Comparison of ENCODE assay signal across 7 mouse cellular contexts in the genomic region with DNA sequence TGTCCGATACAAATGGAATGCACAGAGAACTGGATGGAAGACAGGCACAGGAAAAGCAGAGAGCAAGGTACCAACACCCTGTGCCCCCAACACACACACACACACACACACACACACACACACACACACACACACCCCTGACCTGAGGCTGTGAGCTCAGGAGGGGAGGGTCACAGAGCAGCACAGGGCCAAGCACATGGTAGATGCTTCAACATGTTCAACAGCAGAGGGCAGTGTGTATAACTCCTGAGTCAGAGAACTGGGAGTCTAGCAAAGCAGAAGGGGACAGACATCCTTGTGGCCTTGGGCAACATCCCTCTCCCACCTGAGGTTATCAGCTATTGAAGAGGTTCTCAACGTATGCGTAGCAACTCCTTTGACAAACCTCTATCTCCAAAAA. TPM values are rescaled to one million over a fixed set of nuclear protein-coding genes. Genes with fewer than 3 reads are reported as not detected.
DNase-seq lines count a peak whose midpoint lies in the region; ATAC-seq and TF ChIP-seq lines count a peak whose summit lies in the region.

No protein-coding gene starts in this region.

- DNase-seq in left cerebral cortex, adult 2 months (ENCODE audit: extremely low spot score in 1 of 2, low spot score in 2 of 2) = peak in 1 of 2 experiments; percentile 14
- no peak for DNase-seq in left cerebral cortex, adult 8-10 months (ENCODE audit: low spot score in 2 of 2)
- no peak for DNase-seq in liver, postnatal 0 days
- peak; percentile 31 for DNase-seq in splenic B cell, adult 2 months (ENCODE audit: low read depth, low spot score)
- no peak for DNase-seq in right cerebral cortex, postnatal 36 days (ENCODE audit: low spot score in 2 of 2)

- intact Hi-C loops in left cerebral cortex, adult 2 months (cut with DNase I) = no loop called here

- H3K27ac ChIP-seq in left cerebral cortex, adult 2 months = no peak overlapping the region
- H3K27ac ChIP-seq in bone marrow, adult 2 months (ENCODE audit: control insufficient read depth, insufficient read depth, low read depth, low read length, poor library complexity) = no peak overlapping the region
- H3K27ac ChIP-seq in liver, postnatal 0 days (ENCODE audit: low read depth) = no peak overlapping the region

- no peaks in the 10 kb centered on the region for H3K9me3 ChIP-seq in liver, postnatal 0 days (ENCODE audit: low read length)

- H3K27me3 ChIP-seq in liver, postnatal 0 days (ENCODE audit: insufficient read depth, low read length) = no peaks in the 10 kb centered on the region
- H3K27me3 ChIP-seq in splenic B cell, adult 2 months (ENCODE audit: control insufficient read depth, insufficient read depth, low read length, poor library complexity, severe bottlenecking) = no peaks in the 10 kb centered on the region

- TF ChIP-seq POLR2A in bone marrow, adult 2 months (IDR thresholded peaks at IDR 0.05; ENCODE audit: borderline replicate concordance, control insufficient read depth, low read depth, low read length) = no peak

- WGBS in bone marrow, adult 2 months = 73% methylated on average over 3 of the region's 3 CpGs
- WGBS in liver, postnatal 0 days (ENCODE audit: insufficient replicate concordance) = 69% methylated on average over 3 of the region's 3 CpGs

- no peak for TF ChIP-seq EP300 in liver, postnatal 0 days (IDR thresholded peaks at IDR 0.05; ENCODE audit: low read depth)

- TF ChIP-seq CTCF in left cerebral cortex, adult 2 months (IDR thresholded peaks at IDR 0.05) = peak; percentile 61
- TF ChIP-seq CTCF in bone marrow, adult 2 months (IDR thresholded peaks at IDR 0.05; ENCODE audit: control insufficient read depth, insufficient read depth, low read length) = peak; percentile 31; the same call in 1 of the 2 replicates
- peak; percentile 72 for TF ChIP-seq CTCF in liver, postnatal 0 days (IDR thresholded peaks at IDR 0.05; ENCODE audit: low read depth)

- H3K4me2 ChIP-seq in liver, postnatal 0 days (ENCODE audit: low read depth, low read length) = no peak overlapping the region

- H3K36me3 ChIP-seq in liver, postnatal 0 days (replicated peaks; ENCODE audit: insufficient read depth, low read length) = 0 out of 2 replicates have a peak, but pooled peaks cover 3% of the 10 kb centered on the region
- H3K36me3 ChIP-seq in splenic B cell, adult 2 months (ENCODE audit: control insufficient read depth, insufficient read depth, low read length, poor library complexity, severe bottlenecking) = no peaks in the 10 kb centered on the region

- ATAC-seq in granulocyte monocyte progenitor cell, adult 5-6 weeks (replicated peaks; ENCODE audit: poor library complexity, severe bottlenecking) = peak; percentile 89
- no peak for ATAC-seq in liver, postnatal 0 days

- H3K9ac ChIP-seq in liver, postnatal 0 days (replicated peaks) = no peak overlapping the region

- H3K4me1 ChIP-seq in bone marrow, adult 2 months (ENCODE audit: control insufficient read depth, insufficient read depth, low read length) = no peaks in the 10 kb centered on the region
- no peaks in the 10 kb centered on the region for H3K4me1 ChIP-seq in liver, postnatal 0 days (ENCODE audit: insufficient read depth)

- no peak overlapping the region for H3K4me3 ChIP-seq in left cerebral cortex, adult 2 months
- H3K4me3 ChIP-seq in bone marrow, adult 2 months (replicated peaks; ENCODE audit: control insufficient read depth, low read depth, low read length) = no peak overlapping the region
- H3K4me3 ChIP-seq in liver, postnatal 0 days (ENCODE audit: low read depth, low read length) = no peak overlapping the region

RNA-seq across cellular contexts. Expression of a gene that starts 32.8 kb away (rescaled TPM):
- total RNA-seq in left cerebral cortex, adult 2 months (2021) = 10 to 100 TPM; 37.6 to 46.2 TPM
- total RNA-seq in left cerebral cortex, adult 8-10 months (2022) = 10 to 100 TPM; 46.1 to 50.9 (median 47.7) TPM
- 4.4 and 21.7 TPM in 2 replicates for polyA plus RNA-seq in bone marrow, adult 2 months (2011; ENCODE audit: insufficient read depth, insufficient read length, low replicate concordance, missing spikeins)
- 14.3 and 17.6 TPM in 2 replicates for total RNA-seq in granulocyte monocyte progenitor cell, adult 5-6 weeks (2014; fragmentation: Nextera tagmentation)
- total RNA-seq in granulocyte monocyte progenitor cell, adult 5-6 weeks (2017) = 33.2 and 34.4 TPM in 2 replicates
- polyA plus RNA-seq in liver, postnatal 0 days (2015; fragmentation: Nextera tagmentation; extraction: Ambion mirVana) = 4.7 and 5.1 TPM in 2 replicates

RNA-seq across cellular contexts. Expression of a gene that starts 58.8 kb away (rescaled TPM):
- total RNA-seq in left cerebral cortex, adult 2 months (2021) = 1 to 10 TPM in 1 of 2 experiments, under 1 TPM in 1; 0.75 to 1.1 TPM
- 1 to 10 TPM; 1.2 to 2.6 (median 1.9) TPM for total RNA-seq in left cerebral cortex, adult 8-10 months (2022)
- polyA plus RNA-seq in bone marrow, adult 2 months (2011; ENCODE audit: insufficient read depth, insufficient read length, low replicate concordance, missing spikeins) = 2.8 and 3.1 TPM in 2 replicates
- 1.8 and 2.5 TPM in 2 replicates for total RNA-seq in granulocyte monocyte progenitor cell, adult 5-6 weeks (2014; fragmentation: Nextera tagmentation)
- 1.2 and 3.7 TPM in 2 replicates for total RNA-seq in granulocyte monocyte progenitor cell, adult 5-6 weeks (2017)
- polyA plus RNA-seq in liver, postnatal 0 days (2015; fragmentation: Nextera tagmentation; extraction: Ambion mirVana) = 0.21 and 0.28 TPM in 2 replicates
